Mouse (Mus musculus) midbrain, embryonic 11.5 days (tissue): ENCODE results near the gene Rad54l2. TPM values are rescaled to one million over a fixed set of nuclear protein-coding genes. Genes with fewer than 3 reads are reported as not detected.

ENCODE experiments used
- ATAC-seq: fragments of 200-750 bp; cut with Nextera tagmentation; 2 replicates; pipeline ENCODE4 v1.8.0; 2017; ENCODE audit warnings: moderate TSS enrichment, moderate library complexity; ENCODE audit not compliant: low FRiP score
- DNase-seq: peaks from one replicate; pipeline ENCODE4 v3.0.0; 2015; ENCODE audit warnings: low spot score; ENCODE audit errors: missing footprints
- H3K27ac ChIP-seq: fragments of 300-500 bp; sonication (generic); 2 replicates; pipeline ENCODE4 v1.5.1; 2014; ENCODE audit warnings: low read depth, low read length
- H3K27me3 ChIP-seq: fragments of 300-500 bp; sonication (generic); 2 replicates; pipeline ENCODE4 v1.6.1; 2014; ENCODE audit warnings: mild to moderate bottlenecking, low read length, moderate library complexity, mixed read lengths; ENCODE audit not compliant: control insufficient read depth, insufficient read depth
- H3K36me3 ChIP-seq: fragments of 300-500 bp; sonication (generic); 2 replicates; pipeline ENCODE4 v1.6.1; 2014; ENCODE audit warnings: mild to moderate bottlenecking, low read length, moderate library complexity, mixed read lengths; ENCODE audit not compliant: control insufficient read depth, insufficient read depth
- H3K4me1 ChIP-seq: fragments of 300-500 bp; sonication (generic); 2 replicates; pipeline ENCODE4 v1.6.1; 2014; ENCODE audit warnings: low read length; ENCODE audit not compliant: control insufficient read depth, insufficient read depth
- H3K4me2 ChIP-seq: fragments of 300-500 bp; sonication (generic); 2 replicates; pipeline ENCODE4 v1.6.1; 2014; ENCODE audit warnings: mild to moderate bottlenecking, moderate library complexity
- H3K4me3 ChIP-seq: fragments of 300-500 bp; sonication (generic); 2 replicates; pipeline ENCODE4 v1.5.1; 2014; ENCODE audit warnings: low read depth, low read length
- H3K9ac ChIP-seq: fragments of 300-500 bp; sonication (generic); 2 replicates; pipeline ENCODE4 v1.6.1; 2014; ENCODE audit warnings: low read length
- H3K9me3 ChIP-seq: fragments of 300-500 bp; sonication (generic); 2 replicates; pipeline ENCODE4 v1.6.1; 2016; ENCODE audit warnings: low read length; ENCODE audit not compliant: control insufficient read depth
- WGBS: fragments of 180-500 bp; shearing (Covaris S2); extraction: QIAGEN DNeasy Blood & Tissue Kit; methylation state at CpG from one replicate; pipeline ENCODE4 v1.1.7; 2014; 5-methylcytosine and 5-hydroxymethylcytosine counted together
- polyA plus RNA-seq: library from polyadenylated mRNA; unstranded; fragments of >200 nt; fragmentation: Nextera tagmentation; extraction: Ambion mirVana; gene quantifications from 2 replicates; pipeline ENCODE4 v1.2.1, GENCODE M21; 2014

The Rad54l2 gene
- polyA plus RNA-seq, 1 experiment from 2014 or later, result 6.1 TPM

- H3K36me3 ChIP-seq, result no peaks in the 10 kb centered on the region
These were observed 150.8 kb downstream of the Rad54l2 start for GRCm38 (mm10) chr9:106638154-106638553.

More at GRCm38 (mm10) chr9:106638154-106638553, 150.8 kb downstream of the Rad54l2 start:
- peak; percentile 47 for DNase-seq
- WGBS, result 91% methylated on average over 8 of the region's 8 CpGs
- Histone ChIP-seq H3K27me3 (no peaks in the 10 kb centered on the region), H3K4me2 (no peak overlapping the region), H3K9ac (no peak overlapping the region), H3K4me3 (no peak overlapping the region), H3K9me3 (no peaks in the 10 kb centered on the region), H3K4me1 (no peaks in the 10 kb centered on the region), H3K27ac (no peak overlapping the region)
- no peak for ATAC-seq

Other genes starting within 250 kb of the Rad54l2 start
- gene Iqcf3, start 227.6 kb downstream of the Rad54l2 start, polyA plus RNA-seq, result not detected in 2 replicates
- not detected in 2 replicates for gene Iqcf4, start 218.2 kb downstream of the Rad54l2 start, polyA plus RNA-seq
- not detected in 2 replicates for gene Iqcf6, start 162.6 kb downstream of the Rad54l2 start, polyA plus RNA-seq
- gene Grm2, start 133.1 kb downstream of the Rad54l2 start, polyA plus RNA-seq, result 15.5 and 16.4 TPM in 2 replicates
- 24.6 and 27.1 TPM in 2 replicates for gene Tex264, start 103.3 kb downstream of the Rad54l2 start, polyA plus RNA-seq
- 28.6 and 37.7 TPM in 2 replicates for gene Dcaf1, start 32.7 kb upstream of the Rad54l2 start, polyA plus RNA-seq
- 24.7 and 26.8 TPM in 2 replicates for gene Rbm15b, start 98.2 kb upstream of the Rad54l2 start, polyA plus RNA-seq
- gene Manf, start 102.8 kb upstream of the Rad54l2 start, polyA plus RNA-seq, result 278 and 281 TPM in 2 replicates